Mouse (Mus musculus) Muller cell, postnatal 12 days (primary cell): ENCODE results near the gene Smg1.

Source experiments
- DNase-seq: peaks from one replicate; pipeline ENCODE4 v3.0.0-alpha.2; 2015; ENCODE audit errors: inconsistent ontology term

Gene Smg1

GRCm38 (mm10) chr7:118243453-118244385, at the start of gene Smg1:
Smg1 (minus strand) TSS chr7:118243670.
- DNase-seq = peak; percentile 100

- DNase-seq = no peak
Measured at GRCm38 (mm10) chr7:118283186-118283585, 39.7 kb upstream of the Smg1 start.

GRCm38 (mm10) chr7:118282543-118282942, 39.1 kb upstream of the Smg1 start:
- DNase-seq = no peak

- no peak for DNase-seq
Measured at GRCm38 (mm10) chr7:118279521-118279920, 36.1 kb upstream of the Smg1 start.

- DNase-seq = peak; percentile 50
Measured at GRCm38 (mm10) chr7:118277335-118277910, 34.0 kb upstream of the Smg1 start.

- no peak for DNase-seq
Measured at GRCm38 (mm10) chr7:118276684-118277334, 33.3 kb upstream of the Smg1 start.

- no peak for DNase-seq
Measured at GRCm38 (mm10) chr7:118275265-118275664, 31.8 kb upstream of the Smg1 start.

- DNase-seq = no peak
Measured at GRCm38 (mm10) chr7:118274851-118275250, 31.4 kb upstream of the Smg1 start.

GRCm38 (mm10) chr7:118274169-118274568, 30.7 kb upstream of the Smg1 start:
- DNase-seq = no peak

GRCm38 (mm10) chr7:118266099-118266498, 22.6 kb upstream of the Smg1 start:
- DNase-seq = no peak

GRCm38 (mm10) chr7:118263606-118264005, 20.1 kb upstream of the Smg1 start:
- DNase-seq = no peak

GRCm38 (mm10) chr7:118262409-118262808, 18.9 kb upstream of the Smg1 start:
- DNase-seq = no peak

- DNase-seq = no peak
Measured at GRCm38 (mm10) chr7:118259676-118260305, 16.3 kb upstream of the Smg1 start.

- DNase-seq = no peak
Measured at GRCm38 (mm10) chr7:118258451-118258850, 15.0 kb upstream of the Smg1 start.

- no peak for DNase-seq
Measured at GRCm38 (mm10) chr7:118256740-118257139, 13.3 kb upstream of the Smg1 start.

GRCm38 (mm10) chr7:118254460-118254859, 11.0 kb upstream of the Smg1 start:
- DNase-seq = peak; percentile 40

GRCm38 (mm10) chr7:118254015-118254414, 10.5 kb upstream of the Smg1 start:
- DNase-seq = no peak

GRCm38 (mm10) chr7:118252979-118253378, 9.5 kb upstream of the Smg1 start:
- no peak for DNase-seq

GRCm38 (mm10) chr7:118252349-118252748, 8.9 kb upstream of the Smg1 start:
- DNase-seq = peak; percentile 84

- DNase-seq = peak; percentile 92
Measured at GRCm38 (mm10) chr7:118251392-118252170, 8.1 kb upstream of the Smg1 start.

GRCm38 (mm10) chr7:118250482-118251160, 7.2 kb upstream of the Smg1 start:
- DNase-seq = no peak
